Mouse (Mus musculus): Measurements from ENCODE around the gene Amhr2.
A peak's percentile ranks its signal among the peaks of the same experiment; 100 is the strongest.

Amhr2 gene

DNA sequence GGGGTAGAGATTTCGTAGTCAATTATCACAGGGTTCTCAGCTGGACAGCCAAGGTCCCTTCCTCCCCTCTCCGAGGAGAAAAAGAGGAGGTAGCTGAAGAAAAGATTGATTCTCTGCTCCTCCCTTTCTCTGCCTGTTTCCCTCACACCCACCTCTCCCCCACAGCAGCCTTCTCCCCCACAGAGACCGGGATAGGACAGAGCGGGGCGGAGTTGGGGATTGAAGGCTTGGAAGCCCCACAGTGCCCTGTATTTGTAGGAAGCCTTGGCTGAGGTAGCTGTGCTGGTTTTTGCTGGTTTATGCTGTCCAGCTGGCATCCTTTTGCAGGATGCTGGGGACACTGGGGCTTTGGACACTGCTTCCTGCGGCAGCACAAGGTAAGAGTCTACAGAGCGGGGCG, at the start of gene Amhr2:
Gene Amhr2 (plus strand): TSS at position 222 of the 400 bp plus-strand sequence.
- no peak for DNase-seq

DNA sequence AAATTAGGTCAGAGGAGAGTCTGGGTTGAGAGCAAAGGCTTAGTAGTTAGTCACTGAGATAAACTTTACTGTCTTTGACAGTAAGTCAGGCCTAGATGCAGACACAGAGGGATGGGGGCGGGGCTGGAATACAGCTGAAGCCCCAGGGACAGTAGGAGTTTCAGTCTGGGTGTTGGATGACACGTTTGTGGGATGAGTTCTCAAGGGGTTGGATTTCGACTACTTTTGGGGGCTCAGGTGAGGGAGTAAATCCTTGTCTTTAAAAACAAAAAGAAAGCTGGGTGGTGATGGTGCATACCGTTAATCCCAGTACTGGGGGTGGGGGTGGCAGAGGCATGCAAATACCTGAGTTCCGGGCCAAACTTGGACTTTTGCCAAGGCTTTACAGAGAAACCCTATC, 46.5 kb upstream of the Amhr2 start:
- no peak for DNase-seq

DNA sequence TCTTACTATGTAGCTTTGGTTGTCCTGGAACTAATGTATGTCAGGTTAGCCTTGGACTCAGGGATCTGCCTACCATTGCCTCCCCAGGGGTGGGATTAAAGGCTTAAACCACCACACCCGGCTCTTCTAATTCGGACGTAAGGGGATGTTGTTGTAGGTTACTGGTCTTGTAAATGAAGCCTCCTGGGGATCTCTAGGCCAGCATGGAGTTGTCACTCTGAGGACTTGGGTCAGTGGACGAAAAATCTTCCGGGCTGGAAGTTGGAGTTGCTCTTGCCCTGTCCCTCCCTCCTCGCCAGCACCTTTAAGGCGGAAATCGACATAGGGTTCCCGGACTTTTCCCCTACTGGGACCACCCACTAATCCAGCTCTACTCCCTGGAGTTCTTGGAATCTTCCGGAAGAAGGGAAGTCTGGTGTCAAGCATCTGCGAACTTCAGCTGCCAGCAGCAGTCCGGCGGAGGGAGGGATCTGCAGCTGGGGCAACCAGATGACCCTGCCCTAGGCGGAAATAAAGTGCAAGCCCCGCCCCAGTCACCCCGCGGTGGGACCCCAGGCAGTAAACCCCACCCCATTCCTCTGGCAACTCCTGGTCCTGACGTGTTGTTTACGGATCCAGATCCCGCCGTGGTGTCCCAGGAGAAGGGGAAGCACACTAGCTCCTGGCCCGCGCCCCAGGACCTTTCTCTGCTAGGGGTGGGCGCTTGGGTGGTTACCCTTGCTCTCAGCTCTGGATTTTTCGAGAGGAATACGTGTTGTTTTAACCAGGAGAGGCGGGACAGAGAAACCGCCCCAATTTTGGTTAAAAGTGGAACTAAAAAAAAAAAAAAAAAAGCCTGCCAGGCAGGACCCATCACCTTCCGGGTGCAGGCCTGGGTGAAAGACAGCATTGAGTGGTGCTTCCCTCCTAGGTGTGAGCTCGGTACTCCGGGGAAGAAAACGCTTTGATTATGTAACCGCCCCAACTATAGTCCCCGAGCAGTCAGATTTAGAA, 45.6 kb upstream of the Amhr2 start:
- peak; percentile 84 for DNase-seq

DNA sequence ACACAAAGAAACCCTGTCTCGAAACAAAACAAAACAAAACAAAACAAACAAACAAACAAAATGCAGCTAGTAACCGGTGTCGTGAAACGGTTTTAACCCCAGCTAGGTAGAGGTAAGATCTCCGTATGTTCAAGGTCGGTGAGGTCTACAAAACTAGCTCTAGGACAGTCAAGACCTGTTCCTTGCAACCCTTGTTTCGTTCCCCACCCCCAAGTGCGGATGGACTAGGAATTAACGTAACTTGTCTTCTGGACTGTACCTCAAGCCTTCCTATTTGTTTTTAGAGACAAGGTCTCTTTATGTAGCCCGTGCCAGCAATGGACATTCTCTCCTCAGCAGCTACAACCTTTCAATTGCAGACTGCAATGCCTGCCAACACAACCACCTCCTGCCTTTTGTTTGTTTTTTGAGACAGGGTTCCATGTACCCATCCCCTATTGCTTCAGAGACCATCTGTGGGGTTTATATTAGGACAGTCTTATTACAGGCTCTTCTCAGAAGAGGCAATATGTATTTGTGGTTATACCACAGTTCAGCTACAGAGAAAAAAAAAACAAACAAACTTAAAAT, 44.6 kb upstream of the Amhr2 start:
- no peak for DNase-seq

DNA sequence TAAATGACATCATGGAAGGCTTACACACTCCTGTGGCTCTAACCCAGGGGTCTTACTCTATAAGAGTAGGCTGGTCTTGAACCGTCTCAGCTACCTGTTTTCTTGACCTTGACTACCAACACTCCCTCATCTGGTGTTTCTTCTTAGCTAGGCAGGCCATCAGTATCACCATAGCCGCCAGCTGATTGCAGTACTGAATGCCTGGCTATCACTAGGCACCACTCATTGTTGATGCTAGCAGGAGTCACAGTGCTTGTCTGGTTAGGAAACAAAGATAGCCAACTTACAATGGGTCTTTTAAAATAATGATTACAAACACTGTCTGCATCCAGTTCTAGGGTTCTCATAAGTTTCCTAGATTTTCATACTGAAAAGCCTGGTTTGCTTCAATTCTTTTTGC, 43.9 kb upstream of the Amhr2 start:
- DNase-seq: no peak

DNA sequence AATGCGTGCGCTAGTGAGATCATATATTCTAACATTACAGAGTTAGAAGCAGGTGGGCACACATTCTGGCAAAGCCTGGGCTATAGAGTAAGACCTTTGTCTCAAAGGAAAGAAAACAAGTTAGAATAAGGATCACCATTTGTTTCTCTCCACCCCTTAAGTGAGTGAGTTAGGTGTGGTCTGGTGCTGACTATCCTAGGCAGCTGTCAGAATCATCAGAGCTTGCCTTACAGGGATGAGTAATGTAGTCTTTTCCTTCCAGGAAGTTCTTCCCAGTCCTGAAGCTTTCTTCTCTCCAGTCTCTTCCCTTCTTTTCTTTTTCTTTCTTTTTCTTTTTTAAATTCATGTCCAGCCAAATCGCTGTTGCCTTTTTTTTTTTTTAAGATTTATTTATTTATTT, 43.0 kb upstream of the Amhr2 start:
- DNase-seq: no peak

DNA sequence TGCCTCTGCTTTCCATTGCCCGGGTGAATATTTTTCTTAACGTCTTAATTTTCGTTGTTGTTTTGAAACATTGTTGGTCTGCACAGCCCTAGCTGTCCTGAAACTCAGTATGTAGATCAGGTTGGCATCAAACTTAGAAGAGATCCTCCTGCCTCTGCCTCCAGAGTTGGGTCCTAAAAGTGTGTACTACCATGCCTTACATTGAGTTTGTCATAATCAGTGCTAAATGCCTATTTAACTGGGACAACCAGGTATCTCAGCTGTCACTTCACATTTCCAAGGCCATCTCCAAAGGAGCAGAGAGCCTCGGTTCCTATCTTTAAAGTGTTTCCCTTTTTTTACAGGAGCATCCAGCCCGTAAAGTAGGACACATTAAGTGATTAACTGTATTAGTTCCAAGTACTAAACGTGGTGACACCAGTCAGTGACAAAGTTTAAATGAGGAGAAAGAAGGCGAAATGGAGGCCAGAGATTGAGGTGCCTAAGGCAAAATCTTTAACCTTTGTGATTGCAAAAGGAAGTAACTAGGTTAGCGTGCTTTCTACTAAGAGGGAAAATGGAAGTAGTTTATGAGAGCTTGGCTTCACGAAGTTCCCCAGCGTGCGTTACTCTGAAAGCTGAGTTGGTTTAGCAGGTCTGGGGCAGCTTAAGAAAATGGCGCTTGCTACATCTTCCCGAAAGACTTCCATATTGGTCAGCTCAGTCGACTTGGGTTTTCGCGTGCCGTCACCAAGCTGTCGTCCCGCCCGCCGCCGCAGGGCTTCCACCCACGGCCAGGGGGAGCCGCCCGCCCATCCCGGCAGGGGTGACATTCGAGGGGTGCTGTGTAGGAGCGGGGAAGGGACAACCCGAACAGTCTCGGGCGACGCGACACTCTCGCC, 40.3 kb upstream of the Amhr2 start:
- DNase-seq: peak; percentile 22

DNA sequence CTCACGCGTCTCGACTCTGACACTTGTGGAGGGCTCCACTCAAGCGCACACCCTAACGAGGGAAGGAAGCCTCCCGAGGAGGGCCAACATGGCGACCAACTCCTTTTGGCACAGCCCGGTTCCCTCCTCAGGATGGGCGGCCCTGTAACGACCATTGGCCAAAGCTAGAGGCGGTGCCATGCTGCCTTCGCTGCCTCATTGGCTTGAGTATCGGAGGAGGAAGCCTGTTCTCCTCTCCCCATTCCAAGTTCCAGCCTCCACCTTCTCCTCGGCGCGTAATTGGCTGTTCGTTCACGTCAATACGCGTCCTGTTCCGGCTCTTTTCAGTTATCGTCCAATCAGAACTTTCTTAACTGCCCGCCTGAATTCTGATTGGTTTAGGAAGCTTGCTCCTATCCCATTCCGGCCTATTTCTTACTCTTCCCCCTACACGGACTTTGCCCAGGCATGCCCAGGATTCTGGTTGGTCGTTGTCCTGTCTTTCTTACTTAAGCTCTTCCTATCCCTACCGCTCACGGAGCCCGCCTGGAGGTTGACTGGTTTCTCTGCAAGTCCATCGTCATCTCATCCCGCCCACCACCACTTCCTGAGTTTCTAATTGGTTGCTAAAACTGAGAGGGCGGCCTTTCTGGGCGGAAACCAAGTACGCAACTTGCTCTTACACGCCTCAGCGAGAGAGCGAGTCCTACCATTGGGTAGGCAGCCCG, 39.5 kb upstream of the Amhr2 start, which contains the start of gene Sp1:
Gene Sp1 (plus strand): TSS at position 655 of the 707 bp plus-strand sequence.
- DNase-seq: peak; percentile 98

DNA sequence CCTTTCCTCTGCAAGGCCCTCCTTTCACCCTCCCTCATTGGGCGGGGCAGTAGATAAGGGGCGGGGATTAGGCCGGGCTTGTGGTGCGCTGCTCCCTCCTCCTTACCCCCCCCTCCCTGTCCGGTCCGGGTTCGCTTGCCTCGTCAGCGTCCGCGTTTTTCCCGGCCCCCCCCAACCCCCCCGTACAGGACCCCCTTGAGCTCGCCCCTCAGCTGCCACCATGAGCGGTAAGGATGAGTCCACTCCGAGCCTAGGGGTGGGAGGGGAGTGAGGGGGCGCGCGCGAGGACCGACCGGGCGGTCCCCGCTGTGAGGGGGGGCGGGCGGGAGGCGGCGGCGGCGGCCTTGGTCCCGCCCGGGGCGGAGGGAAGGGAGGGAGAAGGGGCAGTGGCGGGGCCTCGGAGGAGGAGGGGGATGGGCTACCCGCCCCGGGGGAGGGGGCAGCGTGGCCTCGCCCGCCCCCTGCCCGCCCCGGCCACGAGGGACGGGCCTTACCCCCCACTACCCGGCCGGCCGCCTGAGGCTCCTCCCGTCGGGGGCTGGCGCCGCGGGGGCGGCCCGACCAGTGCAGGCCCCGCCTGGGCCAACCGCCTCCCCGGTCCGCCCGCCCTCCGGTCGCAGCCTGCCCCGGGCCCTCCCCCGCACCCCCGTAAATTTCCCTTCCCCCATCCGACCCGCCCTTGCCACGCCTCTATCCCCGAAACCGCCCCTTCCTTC, 38.8 kb upstream of the Amhr2 start:
- DNase-seq: peak; percentile 78

DNA sequence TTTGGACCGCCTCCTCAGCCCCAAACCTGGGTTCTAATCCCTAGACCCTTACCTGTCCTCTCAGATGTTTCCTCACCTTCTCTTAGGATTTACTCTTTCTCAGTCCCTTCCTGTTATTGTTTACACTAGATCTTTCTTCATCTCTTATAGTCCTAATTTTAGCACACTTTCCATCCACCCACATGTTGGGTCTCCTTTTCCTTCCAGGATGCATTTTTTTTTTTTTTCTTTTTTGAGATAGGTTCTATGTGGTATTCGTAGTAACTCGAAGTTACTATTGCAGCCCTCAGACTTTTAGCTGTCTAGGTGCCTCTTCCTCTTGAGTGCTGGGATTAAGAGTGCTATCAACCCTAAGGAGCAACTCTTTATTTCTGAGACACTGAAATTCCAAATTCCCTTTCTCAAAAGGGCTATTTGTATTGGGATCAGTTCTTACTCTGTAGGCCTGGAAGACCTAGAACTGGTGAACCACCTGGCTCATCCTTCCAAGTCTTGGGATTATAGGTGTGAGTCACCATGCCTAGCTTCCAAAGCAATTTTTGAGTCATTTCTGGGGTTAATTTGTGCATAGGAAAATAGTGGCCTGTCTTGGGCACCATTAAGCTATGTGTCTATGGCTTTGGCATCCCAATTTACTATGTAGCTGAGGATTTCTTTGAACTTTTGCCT, 38.1 kb upstream of the Amhr2 start:
- no peak for DNase-seq

DNA sequence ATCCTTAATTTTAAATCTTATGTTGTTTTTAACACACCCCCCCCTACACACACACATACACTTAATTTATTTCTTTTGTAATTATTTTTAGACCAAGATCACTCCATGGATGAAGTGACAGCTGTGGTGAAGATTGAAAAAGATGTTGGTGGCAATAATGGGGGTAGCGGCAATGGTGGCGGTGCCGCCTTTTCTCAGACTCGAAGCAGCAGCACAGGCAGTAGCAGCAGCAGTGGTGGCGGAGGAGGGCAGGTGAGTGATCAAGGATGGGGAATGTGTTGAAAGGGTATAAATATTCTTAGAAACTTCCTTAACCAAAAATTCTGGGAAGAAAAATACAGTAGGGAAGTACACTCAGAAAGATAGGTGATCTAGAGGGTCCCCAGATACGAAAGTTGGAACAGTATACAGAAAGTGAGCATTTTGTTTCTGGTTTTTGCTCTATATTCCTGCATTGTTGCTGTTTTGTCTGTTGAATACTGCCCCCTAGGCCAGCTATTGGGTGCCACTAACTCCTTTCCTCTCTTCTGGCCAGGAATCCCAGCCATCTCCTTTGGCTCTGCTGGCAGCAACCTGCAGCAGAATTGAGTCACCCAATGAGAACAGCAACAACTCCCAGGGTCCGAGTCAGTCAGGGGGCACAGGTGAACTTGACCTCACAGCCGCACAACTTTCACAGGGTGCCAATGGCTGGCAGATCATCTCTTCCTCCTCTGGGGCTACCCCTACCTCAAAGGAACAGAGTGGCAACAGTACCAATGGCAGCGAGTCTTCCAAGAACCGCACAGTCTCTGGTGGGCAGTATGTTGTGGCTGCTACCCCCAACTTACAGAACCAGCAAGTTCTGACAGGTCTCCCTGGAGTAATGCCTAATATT, 37.2 kb upstream of the Amhr2 start:
- no peak for DNase-seq

DNA sequence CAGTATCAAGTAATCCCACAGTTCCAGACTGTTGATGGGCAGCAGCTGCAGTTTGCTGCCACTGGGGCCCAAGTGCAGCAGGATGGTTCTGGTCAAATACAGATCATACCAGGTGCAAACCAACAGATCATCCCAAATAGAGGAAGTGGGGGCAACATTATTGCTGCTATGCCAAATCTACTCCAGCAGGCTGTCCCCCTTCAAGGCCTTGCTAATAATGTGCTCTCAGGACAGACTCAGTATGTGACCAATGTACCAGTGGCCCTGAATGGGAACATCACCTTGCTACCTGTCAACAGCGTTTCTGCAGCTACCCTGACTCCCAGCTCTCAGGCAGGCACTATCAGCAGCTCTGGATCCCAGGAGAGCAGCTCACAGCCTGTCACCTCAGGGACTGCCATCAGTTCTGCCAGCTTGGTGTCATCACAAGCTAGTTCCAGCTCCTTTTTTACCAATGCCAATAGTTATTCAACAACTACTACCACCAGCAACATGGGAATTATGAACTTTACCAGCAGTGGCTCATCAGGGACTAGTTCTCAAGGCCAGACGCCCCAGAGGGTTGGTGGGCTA, 36.5 kb upstream of the Amhr2 start:
- DNase-seq: no peak

DNA sequence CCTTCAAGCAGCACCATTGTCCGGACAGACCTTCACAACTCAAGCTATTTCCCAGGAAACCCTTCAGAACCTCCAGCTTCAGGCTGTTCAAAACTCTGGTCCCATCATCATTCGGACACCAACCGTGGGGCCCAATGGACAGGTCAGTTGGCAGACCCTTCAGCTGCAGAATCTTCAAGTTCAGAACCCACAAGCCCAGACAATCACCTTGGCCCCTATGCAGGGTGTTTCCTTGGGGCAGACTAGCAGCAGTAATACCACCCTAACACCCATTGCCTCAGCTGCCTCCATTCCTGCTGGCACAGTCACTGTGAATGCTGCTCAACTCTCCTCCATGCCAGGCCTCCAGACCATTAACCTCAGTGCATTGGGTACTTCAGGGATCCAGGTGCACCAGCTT, 35.9 kb upstream of the Amhr2 start:
- DNase-seq: no peak

DNA sequence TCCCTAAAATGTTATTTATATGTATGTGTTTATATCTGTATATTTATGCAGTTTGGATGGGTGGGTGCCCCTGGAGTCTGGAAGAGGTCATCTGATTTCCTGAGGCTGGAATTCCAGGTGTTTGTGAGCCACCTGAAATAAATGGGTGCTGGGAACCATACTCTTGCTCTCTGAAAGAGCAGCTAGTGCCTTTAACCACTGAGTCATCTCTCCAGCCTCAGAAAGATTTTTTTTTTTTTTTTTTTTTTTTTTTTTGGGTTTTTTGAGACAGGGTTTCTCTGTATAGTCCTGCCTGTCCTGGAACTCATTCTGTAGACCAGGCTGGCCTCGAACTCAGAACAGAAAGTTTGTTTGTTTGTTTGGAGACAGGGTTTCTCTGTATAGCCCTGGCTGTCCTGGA, 34.1 kb upstream of the Amhr2 start:
- DNase-seq: no peak

DNA sequence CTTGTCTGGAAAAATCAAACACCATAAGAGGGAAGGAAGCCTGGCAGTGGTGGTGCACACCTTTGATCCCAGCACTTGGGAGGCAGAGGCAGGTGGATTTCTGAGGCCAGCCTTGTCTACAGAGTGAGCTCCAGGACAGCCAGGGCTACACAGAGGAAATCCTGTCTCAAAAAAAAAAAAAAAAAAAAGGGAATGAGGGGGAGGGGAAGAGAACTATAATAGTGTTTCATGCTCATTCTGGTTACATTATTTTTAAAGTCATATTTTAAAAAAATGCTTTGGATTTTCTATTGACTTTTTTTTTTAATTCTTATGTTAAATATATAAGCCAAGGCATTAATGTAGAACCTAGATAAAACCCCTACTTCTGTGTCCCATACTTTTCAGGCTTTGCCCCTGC, 31.5 kb upstream of the Amhr2 start:
- no peak for DNase-seq

DNA sequence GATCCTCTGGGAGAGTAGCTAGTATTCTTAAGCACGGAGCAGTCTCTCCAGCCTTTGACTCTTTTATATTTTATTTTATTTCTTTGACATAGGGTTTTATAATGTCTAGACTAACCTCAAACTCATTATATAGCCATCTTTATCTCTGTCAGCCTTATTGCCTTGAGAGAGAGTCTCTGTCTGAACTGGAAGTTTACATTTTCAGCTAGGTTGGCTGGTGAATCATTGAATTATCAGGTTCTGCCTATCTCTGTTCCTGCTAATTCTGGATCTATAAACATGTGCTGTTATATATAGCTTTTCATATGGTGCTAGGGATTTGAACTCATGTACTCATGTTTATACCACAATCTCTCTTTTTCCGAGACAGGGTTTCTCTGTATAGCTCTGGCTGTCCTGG, 27.6 kb upstream of the Amhr2 start:
- DNase-seq: no peak

DNA sequence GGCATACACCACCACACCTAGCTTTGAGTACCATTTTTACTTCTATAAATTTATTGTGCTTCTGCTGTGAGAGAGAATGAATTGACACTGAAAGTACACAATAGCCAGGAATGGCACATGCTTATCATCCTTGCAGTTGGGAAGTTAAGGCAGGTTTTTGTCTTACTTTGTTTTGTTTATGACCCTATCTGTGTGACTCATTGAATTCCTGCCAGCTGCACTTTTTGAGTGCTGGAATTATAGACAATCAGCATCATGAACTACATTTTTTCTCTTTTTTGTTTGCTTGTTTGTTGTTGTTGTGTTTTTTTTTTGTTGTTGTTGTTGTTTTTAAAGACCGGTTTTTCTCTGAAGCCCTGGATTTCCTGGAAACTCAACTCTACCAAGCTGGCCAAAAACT, 24.2 kb upstream of the Amhr2 start:
- DNase-seq: no peak

DNA sequence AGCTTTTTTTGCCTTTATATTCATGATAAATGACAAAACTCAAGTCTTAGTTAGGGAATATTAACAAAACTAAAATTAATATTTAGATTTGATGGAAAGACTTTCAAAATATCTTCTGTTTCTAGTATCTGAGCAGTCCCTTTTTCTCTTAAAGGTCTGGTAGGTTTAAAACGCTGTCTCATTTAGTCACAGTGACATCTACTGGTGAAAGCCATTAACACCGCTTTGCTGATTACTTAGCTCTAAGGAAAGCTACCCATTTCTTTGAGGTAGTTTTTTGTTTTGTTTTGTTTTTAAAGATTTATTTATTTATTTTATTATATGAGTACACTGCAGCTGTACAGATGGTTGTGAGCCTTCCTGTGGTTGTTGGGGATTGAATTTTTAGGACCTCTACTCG, 23.7 kb upstream of the Amhr2 start:
- DNase-seq: peak; percentile 34

DNA sequence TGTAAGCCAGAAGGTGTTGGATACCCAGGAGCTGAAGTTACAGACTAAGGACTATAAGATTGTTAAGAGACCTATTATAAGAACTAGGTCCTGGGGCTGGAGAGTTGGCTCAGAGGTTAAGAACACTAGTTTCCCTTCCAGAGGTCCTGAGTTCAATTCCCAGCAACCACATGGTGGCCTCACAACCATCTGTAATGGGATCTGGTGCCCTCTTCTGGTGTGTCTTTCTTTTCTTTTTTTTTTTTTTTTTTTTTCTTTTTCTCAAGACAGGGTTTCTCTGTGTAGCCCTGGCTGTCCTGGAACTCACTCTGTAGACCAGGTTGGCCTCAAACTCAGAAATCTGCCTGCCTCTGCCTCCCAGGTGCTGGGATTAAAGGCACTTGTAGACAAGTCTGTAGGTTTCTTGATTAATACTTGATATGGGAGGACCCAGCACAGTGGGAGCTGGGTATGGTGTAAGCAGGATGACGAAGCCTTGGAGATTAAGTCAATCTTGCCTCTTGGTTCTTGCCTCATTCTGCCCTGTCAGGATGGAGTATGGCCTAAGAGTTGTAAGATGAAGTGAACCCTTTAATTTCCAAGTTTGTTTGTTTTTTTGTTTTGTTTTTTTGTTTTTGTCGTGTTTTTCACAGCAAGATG, 21.4 kb upstream of the Amhr2 start:
- no peak for DNase-seq

DNA sequence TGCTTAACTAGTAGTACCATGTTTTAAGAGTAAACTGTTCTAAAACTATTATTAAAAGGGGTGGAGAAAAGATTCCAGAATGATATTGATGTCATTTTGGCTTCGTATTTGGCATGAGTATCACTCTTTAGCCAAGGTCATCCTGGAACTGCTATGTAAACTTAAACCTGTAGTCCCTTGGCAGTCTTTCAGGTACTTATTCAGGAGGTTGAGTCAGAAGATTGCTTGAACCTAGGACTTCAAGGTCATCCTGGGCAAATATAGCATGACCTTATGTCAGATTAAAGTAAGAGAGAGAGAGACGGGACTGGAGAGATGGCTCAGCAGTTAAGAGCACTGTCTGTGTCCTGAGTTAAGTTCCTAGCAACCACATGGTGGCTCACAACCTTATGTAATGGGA, 20.5 kb upstream of the Amhr2 start:
- DNase-seq: no peak
